Mouse (Mus musculus): Measurements from ENCODE around the gene P3h4.

GRCm38 (mm10) chr11:100408835-100409462, 5.7 kb downstream of the P3h4 start:
- TF ChIP-seq EP300 (IDR thresholded peaks at IDR 0.05; ENCODE audit: low read depth) (no peak), CTCF (IDR thresholded peaks at IDR 0.05; ENCODE audit: low read depth) (no peak)

Measured in liver, embryonic 14.5 days (tissue).